Mouse (Mus musculus): ENCODE measurements around the gene Steap4.
"Not testable (repeated sequence)": the region's sequence is repeated elsewhere in the genome, so short reads cannot be mapped to it uniquely, and the experiment has no call there.

Steap4 gene

DNA sequence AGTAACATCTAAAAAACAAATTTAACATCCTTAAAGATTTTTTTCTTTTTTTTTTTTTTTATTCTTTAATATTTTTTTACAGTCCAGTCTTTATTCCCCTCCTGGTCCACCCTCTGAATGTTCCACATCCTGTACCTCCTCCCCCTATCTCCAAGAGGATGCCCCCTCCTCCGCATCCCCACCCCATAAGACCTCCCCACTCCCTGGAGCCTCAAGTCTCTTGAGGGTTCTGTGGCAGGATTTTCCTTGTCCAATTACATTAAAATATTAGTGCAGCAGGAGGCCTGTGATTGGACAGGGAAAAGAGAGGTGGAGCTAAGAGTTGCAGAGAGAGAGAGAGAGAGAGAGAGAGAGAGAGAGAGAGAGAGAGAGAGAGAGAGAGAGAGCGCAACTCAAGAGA is 31.4 kb downstream of the Steap4 start:
- not testable (repeated sequence) for DNase-seq

GRCm38 (mm10) chr5:7993766-7994165 is 33.5 kb downstream of the Steap4 start:
- no peak for DNase-seq

- no peak for DNase-seq
Measured at GRCm38 (mm10) chr5:7995288-7995897, 35.1 kb downstream of the Steap4 start.

DNA sequence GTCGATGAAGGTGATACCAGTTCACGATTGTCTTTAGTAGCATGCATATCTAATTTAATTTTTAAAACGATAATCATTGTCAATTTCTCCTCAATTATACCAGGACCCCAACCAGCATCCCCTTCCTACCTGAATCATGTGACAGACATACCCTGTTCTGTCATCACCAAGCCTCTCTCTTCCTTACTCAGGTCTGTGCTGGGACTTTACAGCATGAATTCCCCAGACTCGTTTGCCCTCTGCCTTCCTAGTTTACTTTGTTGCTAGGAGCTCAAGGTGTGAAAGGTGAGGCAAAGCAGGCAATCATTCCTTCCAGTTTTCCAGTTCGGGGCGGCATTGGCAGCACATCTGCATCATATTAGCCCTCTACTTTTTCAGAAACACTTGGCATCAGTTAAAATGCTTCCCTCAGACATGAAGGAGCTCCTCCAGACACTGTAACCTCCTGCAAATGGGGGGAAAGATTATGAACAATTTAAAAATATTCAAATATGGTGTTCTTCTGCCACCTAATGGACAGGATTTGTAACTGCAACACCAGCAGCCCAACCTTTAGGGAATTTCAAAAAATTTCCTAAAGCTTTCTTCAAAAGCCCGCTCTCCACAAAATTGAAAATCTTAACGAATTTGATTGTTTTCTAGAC is 36.3 kb downstream of the Steap4 start:
- DNase-seq: no peak

- no peak for DNase-seq
Measured at GRCm38 (mm10) chr5:7997086-7997485, 36.8 kb downstream of the Steap4 start.

- peak; percentile 24 for DNase-seq
Measured at GRCm38 (mm10) chr5:8000466-8000865, 40.2 kb downstream of the Steap4 start.

DNA sequence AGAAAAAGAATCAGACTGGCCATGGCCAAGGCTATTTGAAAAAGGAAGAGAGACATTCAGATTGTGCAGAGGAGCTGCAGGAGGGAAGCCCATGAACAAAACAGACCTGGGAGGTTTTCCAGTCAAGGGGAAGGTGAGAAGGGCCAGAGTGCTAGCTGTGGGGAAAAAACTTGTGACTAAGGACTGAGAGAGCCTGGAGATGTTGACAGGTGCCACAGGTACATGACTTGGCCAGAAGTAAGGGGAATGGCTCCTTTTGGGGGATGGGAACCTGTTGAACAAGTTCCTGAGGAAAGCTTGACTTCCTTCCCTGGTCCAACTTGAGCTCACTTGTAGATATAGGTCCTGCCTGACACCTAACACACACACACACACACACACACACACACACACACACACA is 42.6 kb downstream of the Steap4 start:
- DNase-seq: no peak

GRCm38 (mm10) chr5:8013276-8013675 is 53.0 kb downstream of the Steap4 start:
- DNase-seq: no peak

Data from layer of hippocampus, adult 9-11 months (tissue).